Mouse (Mus musculus): ENCODE results near the gene Cryzl1.

Gene Cryzl1
- long read RNA-seq, experiment 1, transcript Cryzl1-201 (13 exons, 1,965 nt), result major isoform, 46 of 82 reads
- long read RNA-seq, experiment 1, partial matches to known transcripts, result 18 of 82 reads
- long read RNA-seq, experiment 1, other reads (novel, unspliced or antisense), result 14 of 82 reads
- long read RNA-seq, experiment 2, transcript Cryzl1-201 (13 exons, 1,965 nt), result major isoform, 34 of 75 reads
- long read RNA-seq, experiment 2, partial matches to known transcripts, result 19 of 75 reads
- long read RNA-seq, experiment 2, other reads (novel, unspliced or antisense), result 19 of 75 reads

DNA sequence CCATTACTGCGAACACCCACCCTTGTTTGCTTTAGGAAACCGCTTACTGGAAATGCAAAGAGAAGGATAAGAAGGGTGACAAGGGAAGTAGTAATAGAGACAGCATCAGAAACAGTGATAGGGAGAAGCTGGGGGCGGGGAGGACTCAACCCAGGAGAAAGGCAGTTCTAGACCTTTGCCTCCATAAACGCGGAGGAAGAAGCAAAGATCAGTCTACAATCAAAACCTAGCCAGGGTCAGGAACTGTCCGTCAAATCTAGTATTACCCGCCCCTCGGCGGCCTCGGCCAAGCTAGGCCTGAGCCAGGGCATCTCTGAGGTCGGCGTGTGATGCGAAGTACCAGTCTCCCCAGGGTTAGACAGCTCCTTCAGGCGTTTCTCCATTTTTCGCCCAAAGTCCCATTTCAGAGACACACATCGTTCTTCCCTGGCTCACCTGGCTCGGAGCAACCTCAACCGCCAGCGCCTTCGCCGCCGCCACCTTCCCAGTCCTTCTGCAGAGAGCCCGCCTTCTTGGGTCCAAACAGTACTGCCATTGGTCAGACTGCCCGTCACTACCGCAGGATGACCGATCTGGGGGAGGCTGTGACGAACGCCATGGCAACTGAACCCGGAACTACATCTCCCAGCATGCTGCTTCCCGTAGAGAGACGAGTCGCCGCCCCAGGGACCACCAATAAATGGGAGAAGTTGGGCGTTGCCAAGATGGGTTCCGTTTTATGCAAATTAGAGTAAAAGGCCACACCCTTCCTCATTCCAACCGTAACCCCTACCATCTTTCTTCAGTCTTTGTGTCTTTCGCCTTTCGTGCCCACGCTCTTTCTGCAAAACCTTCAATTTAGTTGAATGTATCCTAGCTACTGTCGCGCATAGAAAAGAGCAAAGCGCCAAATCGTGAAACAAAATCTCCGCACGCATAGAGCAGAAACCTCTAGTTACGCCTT is at the start of gene Cryzl1:
Cryzl1 (minus strand) TSS at position 853 of the 943 bp plus-strand sequence.
- intact Hi-C loops (cut with DNase I), result loop anchor here (5.0 kb wide), 1 partner anchor 79 kb away; no protein-coding TSS in a partner anchor

DNA sequence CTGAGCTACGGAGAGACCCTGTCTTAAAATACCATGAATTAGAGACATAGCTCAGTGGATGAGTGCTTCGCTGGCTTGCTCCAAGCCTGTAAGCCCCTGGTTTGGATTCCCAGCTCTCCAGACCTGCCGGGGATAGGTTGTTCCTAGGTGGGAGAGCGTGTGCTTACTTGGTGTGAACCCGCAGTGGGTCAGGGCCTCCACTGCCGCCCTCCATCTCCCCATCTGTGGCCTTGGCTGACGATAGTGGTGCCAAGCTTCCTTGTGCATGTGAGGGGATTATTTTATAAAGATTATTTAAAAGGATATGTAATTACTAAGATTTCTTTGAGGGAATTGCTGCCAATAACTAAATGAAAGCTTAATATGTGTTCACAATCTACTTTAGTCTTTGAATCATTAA is 43.8 kb upstream of the Cryzl1 start:
- intact Hi-C loops (cut with DNase I), result no loop called here

DNA sequence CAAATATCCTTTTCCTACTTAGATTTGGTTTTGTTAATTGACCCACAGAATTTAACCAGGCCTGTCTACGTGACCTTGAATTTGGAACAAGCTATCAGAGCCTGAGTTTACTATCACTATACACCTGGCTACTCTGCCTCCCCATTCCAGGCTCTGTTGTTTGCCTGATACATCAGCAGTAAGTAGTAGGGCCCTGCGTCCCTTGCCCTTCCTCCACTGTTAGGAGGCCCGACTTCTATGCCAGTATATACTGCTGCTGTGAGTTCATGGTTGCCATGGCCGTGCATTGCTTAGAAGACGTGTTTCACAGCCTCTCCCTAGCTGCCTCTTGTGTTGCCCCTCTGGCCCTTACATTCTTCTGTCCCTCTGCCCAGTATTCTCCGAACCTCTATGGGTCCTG is 42.6 kb upstream of the Cryzl1 start:
- intact Hi-C loops (cut with DNase I), result no loop called here

DNA sequence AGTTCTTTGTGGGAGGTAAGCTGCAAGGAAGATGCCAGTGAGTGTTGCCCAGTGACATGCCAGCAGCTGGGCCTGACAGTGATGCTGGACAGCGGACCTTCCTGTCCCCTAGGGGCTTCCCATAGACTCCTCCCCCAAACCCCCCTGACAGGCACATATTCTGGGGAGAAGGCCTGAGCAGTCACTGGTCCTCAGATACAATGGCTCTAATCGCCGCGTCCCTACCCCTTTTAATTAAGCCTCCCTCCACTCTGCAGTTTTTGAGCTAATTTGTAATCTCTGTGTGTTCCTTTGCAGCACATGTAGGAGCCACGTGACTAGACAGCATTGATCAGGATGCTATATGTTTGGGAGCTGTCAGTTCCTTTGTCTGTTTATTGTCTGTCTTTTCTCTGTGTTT is 41.9 kb upstream of the Cryzl1 start:
- intact Hi-C loops (cut with DNase I), result no loop called here

DNA sequence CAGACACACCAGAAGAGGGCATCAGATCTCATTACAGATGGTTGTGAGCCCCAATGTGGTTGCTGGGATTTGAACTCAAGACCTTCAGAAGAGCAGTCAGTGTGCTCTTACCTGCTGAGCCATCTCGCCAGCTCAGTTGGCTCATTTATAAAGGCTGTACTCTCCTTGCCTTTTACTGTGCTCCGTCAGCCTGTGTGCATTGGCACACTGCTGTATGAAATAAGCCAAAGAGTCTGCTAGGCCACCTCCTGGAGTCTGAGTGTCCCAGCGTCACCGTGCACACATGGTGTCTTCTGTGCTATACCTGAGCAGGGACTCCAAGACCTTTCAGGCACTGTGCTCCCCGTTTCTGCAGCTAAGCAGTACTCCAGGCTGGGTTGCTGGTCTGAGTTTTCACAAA is 41.1 kb upstream of the Cryzl1 start:
- intact Hi-C loops (cut with DNase I), result no loop called here

DNA sequence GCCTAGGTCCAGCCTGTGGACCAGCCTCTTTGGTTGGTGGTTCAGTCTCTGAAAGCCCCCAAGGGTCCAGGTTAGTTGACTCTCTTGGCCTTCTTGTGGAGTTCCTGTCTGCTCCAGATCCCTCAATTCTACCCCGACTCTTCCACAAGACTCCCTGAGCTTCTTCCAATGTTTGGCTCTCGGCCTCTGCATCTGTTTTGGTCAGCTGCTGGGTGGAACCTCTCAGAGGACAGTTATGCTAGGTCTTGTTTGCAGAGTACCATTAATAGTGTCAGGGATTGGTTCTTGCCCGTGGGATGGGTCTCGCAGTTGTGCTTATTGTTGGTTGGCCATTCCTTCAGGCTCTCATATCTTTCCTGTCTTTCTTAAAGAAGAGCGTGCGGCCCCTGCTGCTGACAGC is 39.8 kb upstream of the Cryzl1 start:
- intact Hi-C loops (cut with DNase I), result no loop called here

DNA sequence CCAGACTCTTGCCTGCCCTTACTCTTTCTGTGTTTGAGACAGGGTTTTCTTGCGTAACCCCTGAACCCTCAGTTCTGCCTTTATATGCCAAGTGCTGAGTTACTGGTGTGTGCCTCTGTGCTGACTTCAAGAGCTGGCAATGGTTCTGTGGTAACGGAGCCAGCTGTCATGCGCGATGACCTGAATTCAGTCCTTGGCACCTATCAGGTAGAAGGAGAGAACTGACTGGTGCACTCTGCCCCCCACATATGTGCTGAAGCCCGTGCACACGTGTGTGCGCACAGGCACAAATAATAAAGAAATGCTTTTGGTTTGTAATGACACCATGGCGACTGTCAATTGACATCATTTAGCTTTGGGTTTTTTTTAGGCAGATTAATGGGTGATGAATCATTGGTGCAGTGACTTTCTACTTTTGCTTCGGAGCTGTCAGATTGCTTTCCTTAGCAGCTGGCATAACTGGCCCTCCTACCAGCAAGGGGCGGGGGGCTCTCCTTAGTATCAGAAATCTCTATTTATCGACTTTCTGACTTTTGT is 38.5 kb upstream of the Cryzl1 start:
- intact Hi-C loops (cut with DNase I), result no loop called here

DNA sequence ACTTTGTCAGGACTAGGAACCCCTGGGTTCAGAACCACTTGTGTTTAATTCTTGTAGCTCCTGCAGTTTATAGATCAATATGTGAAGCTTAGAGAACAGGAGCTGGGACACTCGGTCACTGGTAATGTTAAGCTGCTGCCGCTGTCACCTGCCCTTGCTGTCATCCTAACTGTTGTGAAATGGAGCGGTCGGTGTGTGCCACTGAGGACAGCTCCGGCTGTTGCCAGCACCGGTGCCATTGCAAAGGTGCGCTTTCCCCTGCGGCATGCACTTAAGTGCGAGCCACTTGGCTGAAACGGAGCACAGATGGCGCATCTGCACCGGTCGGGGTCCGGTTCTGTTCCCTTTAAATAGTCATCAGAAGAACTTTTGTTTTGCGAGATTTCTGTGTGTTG is 37.0 kb upstream of the Cryzl1 start:
- intact Hi-C loops (cut with DNase I), result no loop called here

DNA sequence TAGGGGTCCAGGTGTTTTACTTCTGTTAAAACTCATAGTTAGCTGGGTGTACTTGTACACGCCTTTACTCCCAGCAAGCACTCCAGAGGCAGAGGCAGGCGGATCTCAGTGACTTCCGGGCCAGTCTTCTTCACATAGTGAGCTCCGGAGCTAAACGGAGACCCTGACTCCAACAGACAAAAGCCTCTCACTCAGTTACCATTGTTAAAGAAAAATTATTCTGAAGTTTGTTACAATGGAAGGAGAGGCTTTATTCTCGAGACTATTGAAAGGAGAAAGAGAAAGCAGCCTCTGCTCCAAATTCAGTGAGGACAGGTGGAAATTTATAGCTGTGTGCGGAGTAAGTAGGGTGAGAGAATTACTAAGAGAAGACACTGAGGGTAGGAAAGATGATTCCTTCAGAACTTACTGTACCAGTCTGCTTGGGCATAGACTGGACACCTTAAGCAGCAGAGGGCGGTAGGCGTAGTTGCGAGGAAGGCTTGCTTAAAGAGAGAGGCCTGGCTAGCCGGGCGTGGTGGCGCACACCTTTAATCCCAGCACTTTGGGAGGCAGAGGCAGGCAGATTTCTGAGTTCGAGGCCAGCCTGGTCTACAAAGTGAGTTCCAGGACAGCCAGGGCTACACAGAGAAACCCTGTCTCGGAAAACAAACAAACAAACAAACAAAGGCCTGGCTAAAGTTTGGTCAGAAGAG is 36.5 kb upstream of the Cryzl1 start:
- intact Hi-C loops (cut with DNase I), result no loop called here

DNA sequence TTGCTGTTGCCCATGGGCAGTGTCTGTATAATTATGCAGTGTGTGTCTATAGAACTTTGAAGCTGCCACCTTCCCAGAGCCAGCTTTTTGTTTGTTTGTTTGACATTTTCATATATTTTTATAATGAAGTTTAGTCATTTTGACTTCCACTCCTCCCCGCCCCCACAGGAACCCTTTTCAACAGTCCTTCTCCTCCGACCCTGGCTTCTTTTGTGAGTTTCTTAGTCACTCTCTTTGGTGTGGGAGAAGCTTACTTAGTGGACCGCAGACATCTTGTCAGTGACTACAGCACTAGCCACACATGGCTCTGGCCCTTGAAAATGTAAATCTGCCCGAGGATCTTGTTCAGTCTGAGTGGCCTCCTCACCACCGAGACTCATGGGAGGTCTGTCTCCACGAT is 35.6 kb upstream of the Cryzl1 start:
- intact Hi-C loops (cut with DNase I), result no loop called here

DNA sequence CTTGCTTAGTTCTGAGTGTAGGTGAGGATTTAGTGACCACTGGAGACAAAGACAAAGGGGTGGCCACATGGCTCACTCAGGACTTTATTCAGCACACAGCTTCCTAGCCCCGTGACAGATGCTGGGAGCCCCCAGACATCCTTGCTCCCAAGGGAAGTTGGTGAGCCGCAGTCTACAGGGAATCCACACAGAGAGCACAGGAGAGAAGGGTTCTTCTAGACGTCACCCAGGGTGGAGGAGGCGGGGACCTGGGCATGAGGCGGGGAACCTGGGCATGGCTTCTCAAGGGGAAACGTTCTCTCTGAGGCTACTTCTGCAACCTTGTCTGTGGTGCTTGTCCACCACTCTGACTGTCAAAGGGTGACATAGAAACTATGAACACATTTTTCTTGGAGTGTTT is 35.2 kb upstream of the Cryzl1 start:
- intact Hi-C loops (cut with DNase I), result no loop called here

DNA sequence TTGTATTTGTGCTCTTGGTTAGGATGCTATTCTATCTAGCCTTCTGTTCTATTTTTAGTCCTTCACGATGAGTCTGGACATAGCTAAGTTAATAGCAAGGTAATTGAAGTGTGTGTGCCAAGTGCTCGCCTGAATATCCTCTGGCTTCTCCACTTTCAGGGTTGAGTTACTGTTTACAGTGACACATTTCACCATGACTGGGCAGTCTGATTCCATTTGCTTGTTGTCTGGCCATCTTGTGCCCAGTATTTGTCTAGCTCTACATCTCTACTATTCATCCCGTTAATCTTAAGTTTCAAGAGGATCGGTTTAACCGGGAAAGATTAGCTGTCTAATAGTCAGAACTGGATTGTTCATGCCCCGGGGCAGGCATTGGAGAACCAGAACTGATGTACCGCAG is 33.7 kb upstream of the Cryzl1 start:
- intact Hi-C loops (cut with DNase I), result loop anchor here (1.0 kb wide), 1 partner anchor 34 kb away; no protein-coding TSS in a partner anchor

DNA sequence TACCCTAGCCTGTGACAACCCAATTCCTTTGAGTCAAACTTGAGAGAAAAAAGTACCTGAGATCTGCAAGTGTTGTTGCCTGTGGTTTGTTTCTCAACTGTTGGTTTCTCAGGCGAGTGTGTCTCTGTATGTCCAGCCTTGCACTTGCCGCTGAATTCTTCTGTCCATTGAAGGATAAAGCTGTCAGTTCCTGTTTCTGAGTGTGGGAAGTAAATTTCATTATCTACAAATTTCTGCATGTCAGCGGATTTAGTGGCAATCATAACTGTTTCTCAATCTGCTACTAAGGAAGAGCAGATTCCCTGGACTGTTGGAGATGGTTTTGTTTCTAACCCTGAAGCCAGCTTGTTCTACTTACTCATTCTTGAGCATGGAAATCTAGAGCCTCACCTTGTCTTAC is 33.0 kb upstream of the Cryzl1 start:
- intact Hi-C loops (cut with DNase I), result loop anchor here (1.0 kb wide), 1 partner anchor 35 kb away; no protein-coding TSS in a partner anchor

DNA sequence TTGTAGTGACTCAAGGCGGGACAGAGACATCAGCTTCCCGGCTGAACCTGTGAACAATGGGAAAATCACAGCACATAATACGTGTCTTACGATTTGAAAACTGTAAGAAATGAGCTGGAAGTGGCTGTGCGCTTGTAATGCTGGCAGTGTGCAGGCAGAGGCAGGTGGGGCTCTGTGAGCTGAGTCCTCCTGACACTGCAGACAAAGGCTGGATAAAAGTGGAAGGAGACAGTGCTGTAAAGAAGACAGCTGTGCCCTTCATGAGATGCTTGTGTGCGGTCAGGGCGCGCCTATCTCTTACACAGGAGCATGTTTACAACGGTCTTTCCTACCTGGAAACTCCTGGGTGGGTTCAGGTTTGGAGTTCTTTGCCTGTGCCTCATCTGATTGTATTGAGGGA is 32.4 kb upstream of the Cryzl1 start:
- intact Hi-C loops (cut with DNase I), result no loop called here

DNA sequence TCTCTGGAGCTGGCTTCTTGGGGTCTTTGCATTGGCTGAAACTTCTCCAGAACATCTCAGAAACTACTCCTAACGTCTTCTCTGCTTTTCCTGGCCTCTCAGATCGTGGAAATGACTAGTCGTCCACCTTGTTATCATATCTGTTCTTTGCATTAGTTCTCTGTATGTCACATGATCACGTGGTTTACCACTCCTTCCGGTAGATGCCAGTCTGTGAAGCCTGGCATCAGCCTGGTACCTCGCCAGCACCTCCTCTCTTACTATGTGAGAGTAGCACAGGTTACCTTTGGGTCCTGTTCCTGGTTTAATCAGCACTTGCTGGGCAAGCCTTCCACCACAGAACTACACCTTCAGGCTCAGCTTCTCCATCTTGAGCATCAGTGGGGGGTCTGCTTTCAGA is 26.2 kb upstream of the Cryzl1 start:
- intact Hi-C loops (cut with DNase I), result no loop called here

DNA sequence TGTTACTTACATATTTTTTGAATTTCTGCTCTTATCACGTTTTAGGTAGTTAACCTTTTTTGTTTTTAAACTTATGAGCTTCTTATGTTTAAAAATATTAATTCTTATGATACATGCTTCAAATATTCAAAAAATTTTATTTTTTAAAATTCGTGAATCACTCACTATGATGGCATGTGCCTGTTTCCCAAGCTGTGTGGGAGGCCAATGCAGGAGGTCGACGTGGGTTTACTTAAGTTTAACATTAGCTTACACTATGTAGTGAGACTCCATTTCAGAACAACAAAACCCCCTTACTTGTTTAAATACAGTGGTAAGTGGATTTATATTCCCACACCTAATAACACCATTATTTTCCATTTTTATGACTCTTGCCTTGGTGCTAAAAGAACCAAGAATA is 24.8 kb upstream of the Cryzl1 start:
- intact Hi-C loops (cut with DNase I), result no loop called here

DNA sequence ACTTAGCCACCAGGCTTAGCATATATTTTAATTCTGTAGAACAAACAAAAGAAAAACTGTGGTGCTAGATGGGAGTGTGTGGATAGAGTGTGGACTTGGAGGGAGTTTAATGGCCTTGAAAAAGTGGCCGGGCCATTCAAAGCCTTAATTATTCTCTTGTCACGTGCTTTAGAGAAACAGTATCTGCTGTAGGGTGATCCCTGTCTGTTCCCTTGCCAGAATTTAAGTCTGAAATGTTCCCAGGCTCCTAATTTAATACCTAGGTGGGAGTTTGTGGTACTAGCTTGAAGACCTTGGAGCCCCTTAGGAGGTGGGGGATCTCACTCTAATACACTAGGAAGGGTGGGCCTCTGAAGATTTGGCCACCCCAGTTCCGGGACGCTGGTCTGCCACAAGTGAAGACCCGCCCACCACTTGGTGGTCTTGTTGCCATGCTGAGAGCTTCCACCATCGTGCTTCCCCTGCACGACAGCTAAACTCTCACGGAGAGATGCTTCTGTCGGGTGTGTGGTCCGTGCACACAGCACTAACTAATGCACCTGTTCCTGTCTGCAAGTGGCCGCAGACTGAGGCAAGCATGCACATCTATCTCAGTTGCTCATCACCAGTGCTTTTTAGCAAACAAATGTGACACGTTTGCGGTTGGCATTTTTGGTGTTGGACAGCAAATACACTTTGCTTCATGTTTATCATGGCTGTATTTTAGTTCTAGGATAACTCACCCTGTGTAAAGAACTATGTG is 23.0 kb upstream of the Cryzl1 start:
- intact Hi-C loops (cut with DNase I), result no loop called here

DNA sequence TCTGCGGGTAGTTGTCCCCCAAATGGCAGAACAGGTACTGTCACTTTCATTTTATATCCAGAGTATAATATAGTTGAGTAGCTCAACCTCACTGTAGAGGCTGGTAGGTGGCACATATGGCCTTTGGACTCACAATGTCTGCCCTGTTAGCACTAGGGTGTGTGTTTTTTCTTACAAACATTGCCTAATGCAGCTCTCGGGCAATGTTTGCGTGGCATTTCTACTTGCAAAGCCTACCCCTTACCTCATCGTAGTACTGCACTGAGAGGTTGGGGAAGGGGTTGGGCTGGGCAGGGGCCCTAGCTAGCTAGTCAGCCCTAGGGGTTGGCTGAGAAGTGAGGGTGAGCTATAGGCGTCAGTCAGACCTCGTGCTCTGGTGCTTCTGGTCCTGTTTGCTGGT is 18.8 kb upstream of the Cryzl1 start:
- intact Hi-C loops (cut with DNase I), result no loop called here

DNA sequence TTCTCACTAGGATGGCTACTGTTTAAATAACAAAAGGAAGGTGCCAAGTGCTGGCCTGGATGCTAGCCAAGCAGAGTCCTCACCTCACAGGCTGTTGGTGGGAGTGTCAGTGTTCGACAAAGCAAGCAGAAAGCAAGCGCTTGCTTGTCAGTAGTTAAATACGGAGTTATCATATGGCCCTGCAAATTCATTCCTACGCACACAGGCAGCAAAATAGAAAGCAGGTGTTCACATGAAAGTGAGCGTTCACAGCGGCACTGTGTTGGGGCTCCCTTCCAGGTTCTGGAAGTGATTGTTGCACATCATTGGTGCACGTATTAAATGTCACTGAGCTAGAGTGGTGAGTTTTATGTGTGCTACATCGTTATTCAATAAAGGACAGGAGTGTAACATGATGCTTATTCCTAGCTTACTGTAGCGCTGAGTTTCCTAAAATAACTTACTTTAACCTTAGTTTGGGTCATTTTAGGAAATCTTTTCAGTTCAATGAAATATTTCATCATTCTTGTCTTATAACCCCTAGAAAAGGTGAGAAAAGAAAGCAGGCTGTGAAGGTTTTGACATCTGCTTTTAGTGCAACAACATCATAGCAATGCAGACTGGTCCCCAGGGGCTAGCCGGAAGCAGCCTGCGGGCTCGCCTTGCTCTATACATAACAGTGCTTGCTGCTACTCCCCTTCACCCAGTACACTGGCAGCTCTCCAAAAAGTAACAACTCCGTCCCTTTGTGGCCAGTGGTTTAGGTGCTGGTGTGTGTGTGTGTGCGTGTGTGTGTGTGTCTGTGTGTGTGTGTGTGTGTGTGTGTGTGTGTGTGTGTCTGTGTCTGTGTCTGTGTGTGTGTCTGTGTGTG is 17.6 kb upstream of the Cryzl1 start:
- intact Hi-C loops (cut with DNase I), result no loop called here

DNA sequence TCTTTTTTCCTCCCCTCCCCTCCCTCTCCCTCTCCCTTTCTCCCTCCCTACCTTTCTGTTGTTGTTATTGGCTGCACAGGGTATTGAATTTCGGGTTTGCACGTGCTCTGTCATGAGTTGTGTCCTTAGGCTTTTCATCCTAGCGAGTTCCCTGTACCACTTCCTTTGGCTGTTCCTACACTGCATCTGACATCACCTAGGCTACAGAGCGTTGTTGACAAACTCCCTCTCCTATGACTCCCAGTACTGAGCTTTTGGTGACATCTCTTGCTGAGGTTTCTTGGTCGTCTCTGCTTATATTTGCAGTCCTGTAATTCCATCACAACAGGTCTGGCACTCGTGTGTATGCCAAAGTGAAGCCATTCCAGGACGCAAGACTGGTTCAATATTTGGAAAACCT is 14.3 kb upstream of the Cryzl1 start:
- intact Hi-C loops (cut with DNase I), result no loop called here
